Mouse (Mus musculus): ENCODE data around the gene Olfr132.
"Not testable (repeated sequence)": the region's sequence is repeated elsewhere in the genome, so short reads cannot be mapped to it uniquely, and the experiment has no call there.

Gene Olfr132

DNA sequence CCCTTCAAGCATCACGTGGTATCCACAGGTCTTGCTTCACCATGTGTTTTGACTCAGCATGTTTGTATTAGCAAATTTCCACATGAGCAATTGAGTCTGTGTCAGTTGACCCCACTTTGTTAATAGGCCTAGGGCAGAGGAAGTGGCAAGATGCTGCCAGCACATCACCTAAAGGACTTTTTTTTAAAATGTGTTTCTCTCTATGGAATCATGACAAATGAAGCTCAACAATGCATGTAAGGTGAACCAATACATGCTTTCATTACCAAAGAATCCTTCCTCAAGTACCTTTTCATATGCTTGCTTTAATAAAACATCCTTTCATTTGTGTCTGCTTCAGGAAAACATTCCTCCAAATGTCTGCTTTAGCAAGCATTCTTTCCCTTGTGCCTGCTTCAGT, at the start of gene Olfr132:
Gene Olfr132 (minus strand): TSS at position 101 of the 400 bp plus-strand sequence.
- DNase-seq (ENCODE audit: low read depth in 1 of 2, low spot score in 2 of 2), result no peak

DNA sequence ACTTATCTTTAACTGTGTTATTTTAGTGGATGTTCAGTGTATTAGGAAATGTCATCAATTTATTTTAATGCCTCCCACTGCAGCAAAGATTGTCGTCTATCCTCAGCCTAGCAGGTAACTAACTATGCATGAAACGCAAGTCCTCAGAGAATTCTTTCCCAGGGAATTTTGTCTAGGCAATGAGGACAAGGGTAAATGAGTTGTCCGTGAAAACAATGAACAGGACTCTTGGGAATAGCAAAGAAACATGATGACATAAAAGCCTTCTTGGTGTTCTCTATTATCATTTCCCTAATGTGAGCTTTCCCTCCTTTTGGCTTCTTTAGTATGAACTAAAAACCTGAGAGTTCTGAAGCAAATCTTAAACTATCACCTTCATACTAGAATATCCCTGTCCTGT, 36.8 kb upstream of the Olfr132 start, which contains the start of gene Olfr134:
Gene Olfr134 (plus strand): TSS at position 301 of the 400 bp plus-strand sequence.
- DNase-seq (ENCODE audit: low read depth in 1 of 2, low spot score in 2 of 2), result no peak

GRCm38 (mm10) chr17:38144981-38145380, 10.7 kb upstream of the Olfr132 start, which contains the start of gene Olfr133:
TSS of gene Olfr133 (plus strand) at chr17:38145281.
- DNase-seq (ENCODE audit: low read depth in 1 of 2, low spot score in 2 of 2), result no peak

GRCm38 (mm10) chr17:38125371-38125770, 9.0 kb downstream of the Olfr132 start:
- DNase-seq (ENCODE audit: low read depth in 1 of 2, low spot score in 2 of 2), result not testable (repeated sequence)

DNA sequence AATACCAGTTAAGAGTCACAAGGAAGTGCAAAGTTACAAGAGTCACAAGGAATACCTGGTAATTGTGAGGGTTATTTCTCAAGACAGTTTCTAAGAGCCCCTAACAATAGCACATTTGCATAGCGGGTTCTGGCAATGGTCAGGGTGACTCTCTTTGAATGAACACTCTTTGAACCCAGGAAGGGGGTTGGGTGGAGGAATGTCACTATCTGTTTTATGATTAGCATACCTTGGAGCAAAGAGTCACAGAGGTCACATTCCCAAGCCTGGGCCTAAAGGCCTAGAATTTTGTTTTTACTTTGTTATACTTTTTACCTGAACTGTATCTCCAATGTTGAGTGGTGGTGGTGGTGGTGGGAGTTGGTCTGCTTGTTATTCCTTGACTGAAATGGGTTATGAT, 10.1 kb downstream of the Olfr132 start:
- not testable (repeated sequence) for DNase-seq (ENCODE audit: low read depth in 1 of 2, low spot score in 2 of 2)

- no peak for DNase-seq (ENCODE audit: low read depth in 1 of 2, low spot score in 2 of 2)
Observed at GRCm38 (mm10) chr17:38088593-38088992, 45.7 kb downstream of the Olfr132 start, which contains the start of gene Olfr131. TSS of gene Olfr131 (minus strand) at chr17:38088693.

GRCm38 (mm10) chr17:38082364-38082763, 52.0 kb downstream of the Olfr132 start:
- no peak for DNase-seq (ENCODE audit: low read depth in 1 of 2, low spot score in 2 of 2)

All from monocyte, adult 2 months (primary cell).